Mouse (Mus musculus) heart, postnatal 0 days (tissue): ENCODE results near the gene Gm45140. TPM values are rescaled to one million over a fixed set of nuclear protein-coding genes. Genes with fewer than 3 reads are reported as not detected.

Source experiments
- ATAC-seq: fragments of 200-750 bp; cut with Nextera tagmentation; 2 replicates; pipeline ENCODE4 v1.8.0; 2017; ENCODE audit warnings: low read depth, moderate number of reproducible peaks, moderate library complexity; ENCODE audit not compliant: insufficient read depth
- DNase-seq: peaks from one replicate; pipeline ENCODE4 v3.0.0-alpha.2; 2016; ENCODE audit warnings: low spot score
- H3K27ac ChIP-seq: fragments of 300-500 bp; sonication (generic); 2 replicates; pipeline ENCODE4 v1.5.1; 2014; ENCODE audit warnings: low read depth, mild to moderate bottlenecking
- H3K27me3 ChIP-seq: fragments of 300-500 bp; sonication (generic); 2 replicates; pipeline ENCODE4 v1.6.1; 2014; ENCODE audit warnings: low read length, mixed read lengths; ENCODE audit not compliant: control insufficient read depth, insufficient read depth
- H3K36me3 ChIP-seq: fragments of 300-500 bp; sonication (generic); replicated peaks from 2 replicates; pipeline ENCODE4 v1.6.1; 2014; ENCODE audit warnings: low read length, mixed read lengths; ENCODE audit not compliant: control insufficient read depth, insufficient read depth
- H3K4me1 ChIP-seq: fragments of 300-500 bp; sonication (generic); 2 replicates; pipeline ENCODE4 v1.6.1; 2014; ENCODE audit warnings: antibody characterized with exemption; ENCODE audit not compliant: control insufficient read depth, insufficient read depth
- H3K4me2 ChIP-seq: fragments of 300-500 bp; sonication (generic); 2 replicates; pipeline ENCODE4 v1.6.1; 2014; ENCODE audit warnings: low read depth, mild to moderate bottlenecking, low read length, moderate library complexity
- H3K4me3 ChIP-seq: fragments of 300-500 bp; sonication (generic); 2 replicates; pipeline ENCODE4 v1.5.1; 2014; ENCODE audit warnings: low read depth, low read length
- H3K9ac ChIP-seq: fragments of 300-500 bp; sonication (generic); replicated peaks from 2 replicates; pipeline ENCODE4 v1.6.1; 2014; ENCODE audit warnings: low read depth, low read length, mixed read lengths
- H3K9me3 ChIP-seq: fragments of 300-500 bp; sonication (generic); replicated peaks from 2 replicates; pipeline ENCODE4 v1.6.1; 2016; ENCODE audit warnings: low read length; ENCODE audit not compliant: control insufficient read depth
- CTCF ChIP-seq: IDR thresholded peaks from 2 replicates; pipeline ENCODE4 v1.5.1; 2016; ENCODE audit warnings: antibody characterized with exemption, control low read depth, low read depth
- EP300 ChIP-seq: IDR thresholded peaks from 2 replicates; pipeline ENCODE4 v1.6.1; 2016; ENCODE audit warnings: antibody characterized with exemption, low read depth
- WGBS: fragments of 180-500 bp; shearing (Covaris S2); extraction: QIAGEN DNeasy Blood & Tissue Kit; methylation state at CpG from one replicate; pipeline ENCODE4 v1.1.7; 2014; 5-methylcytosine and 5-hydroxymethylcytosine counted together
- polyA plus RNA-seq: library from polyadenylated mRNA; unstranded; fragments of >200 nt; fragmentation: Nextera tagmentation; extraction: Ambion mirVana; gene quantifications from 2 replicates; pipeline ENCODE4 v1.2.1, GENCODE M21; 2015
- total RNA-seq: library from RNA; depleted of rRNA; stranded (reverse); fragments of >200 nt; gene quantifications from 2 replicates; pipeline ENCODE4 v1.2.3, GENCODE M21; 2014; ENCODE audit warnings: low replicate concordance

Gm45140 gene
- total and polyA plus RNA-seq, 2 experiments from 2014 or later: 1.1 TPM; not detected in 1

DNA sequence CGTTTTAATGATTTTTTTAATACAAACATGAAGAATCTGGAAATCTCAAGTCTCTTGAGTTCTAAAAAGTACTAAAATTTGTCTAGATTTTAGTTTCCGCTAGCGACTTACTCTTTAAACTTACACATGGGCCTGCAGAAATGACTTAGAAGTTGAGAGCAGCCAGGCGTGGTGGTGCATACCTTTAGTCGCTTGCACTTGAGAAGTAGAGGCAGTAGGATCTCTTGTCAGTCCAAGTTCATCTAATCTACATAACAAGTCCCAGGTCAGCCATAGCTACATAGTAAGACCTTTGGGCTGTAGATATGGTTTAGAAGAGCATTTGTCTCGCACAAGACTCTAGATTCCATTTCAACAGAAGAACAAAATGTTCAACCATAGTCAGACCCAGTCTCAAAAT lies 16.3 kb upstream of the Gm45140 start:
- 73% methylated on average over 6 of the region's 6 CpGs for WGBS
- no peak for DNase-seq
- H3K27ac ChIP-seq: no peak overlapping the region
- TF ChIP-seq CTCF (no peak), EP300 (no peak)
- H3K4me1 ChIP-seq: peaks cover 26% of the 10 kb centered on the region
- no peaks in the 10 kb centered on the region for H3K9me3 ChIP-seq
- H3K9ac ChIP-seq: no peak overlapping the region
- peaks cover 3% of the 10 kb centered on the region; the same call in 1 of the 2 replicates for H3K36me3 ChIP-seq
- no peak overlapping the region for H3K4me3 ChIP-seq
- no peaks in the 10 kb centered on the region for H3K27me3 ChIP-seq
- no peak for ATAC-seq
- H3K4me2 ChIP-seq: no peak overlapping the region

DNA sequence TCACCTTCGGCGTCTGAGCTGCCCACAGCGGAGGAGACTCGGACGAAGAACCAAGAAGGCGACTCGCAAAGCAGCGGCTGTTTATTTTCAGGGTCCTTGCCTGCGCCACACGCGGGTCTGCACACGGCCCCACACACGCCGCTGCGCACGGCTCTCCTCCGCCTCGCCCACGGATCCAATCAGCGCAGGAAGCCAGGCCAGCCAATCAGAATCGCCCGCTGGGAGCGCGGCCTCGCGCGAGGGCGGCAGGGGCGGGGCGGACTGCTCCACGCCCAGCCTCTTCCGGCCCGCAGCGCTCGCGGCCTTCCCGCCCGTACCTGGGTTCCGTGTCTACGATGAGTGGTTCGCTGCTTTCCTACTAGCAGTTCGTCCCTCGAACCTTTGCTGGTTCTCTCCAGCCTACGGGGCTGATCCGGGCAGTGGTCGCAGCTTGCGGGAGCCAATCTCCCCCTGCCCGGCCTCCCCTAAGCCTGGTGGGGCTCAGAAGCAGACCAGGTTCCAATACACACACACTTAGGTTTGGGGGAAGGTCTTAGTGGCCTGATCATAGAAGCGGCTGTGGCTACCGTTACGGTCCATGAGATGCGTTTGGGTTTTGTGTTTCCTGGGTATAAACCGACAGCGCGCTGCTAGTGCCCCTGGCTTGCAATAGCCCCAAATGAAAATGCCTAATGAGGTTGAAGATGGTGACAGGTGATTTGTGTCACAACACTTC lies 15.5 kb upstream of the Gm45140 start, which contains the start of gene Cnbp:
TSS of gene Cnbp (minus strand) at position 207 of the 715 bp plus-strand sequence.
- Histone ChIP-seq H3K36me3 (peaks cover 3% of the 10 kb centered on the region; the same call in 1 of the 2 replicates), H3K27me3 (no peaks in the 10 kb centered on the region), H3K4me3 (peak within 1 kb of the TSS; percentile 93), H3K4me1 (peaks cover 29% of the 10 kb centered on the region), H3K27ac (peak within 1 kb of the TSS; percentile 95), H3K9me3 (no peaks in the 10 kb centered on the region), H3K4me2 (peak within 1 kb of the TSS; percentile 82), H3K9ac (peak within 1 kb of the TSS; percentile 99)
- DNase-seq (peak; percentile 94), ATAC-seq (peak; percentile 99)
- TF ChIP-seq EP300 (no peak), CTCF (no peak)
- WGBS: under 1% methylated on average over 49 of the region's 55 CpGs

DNA sequence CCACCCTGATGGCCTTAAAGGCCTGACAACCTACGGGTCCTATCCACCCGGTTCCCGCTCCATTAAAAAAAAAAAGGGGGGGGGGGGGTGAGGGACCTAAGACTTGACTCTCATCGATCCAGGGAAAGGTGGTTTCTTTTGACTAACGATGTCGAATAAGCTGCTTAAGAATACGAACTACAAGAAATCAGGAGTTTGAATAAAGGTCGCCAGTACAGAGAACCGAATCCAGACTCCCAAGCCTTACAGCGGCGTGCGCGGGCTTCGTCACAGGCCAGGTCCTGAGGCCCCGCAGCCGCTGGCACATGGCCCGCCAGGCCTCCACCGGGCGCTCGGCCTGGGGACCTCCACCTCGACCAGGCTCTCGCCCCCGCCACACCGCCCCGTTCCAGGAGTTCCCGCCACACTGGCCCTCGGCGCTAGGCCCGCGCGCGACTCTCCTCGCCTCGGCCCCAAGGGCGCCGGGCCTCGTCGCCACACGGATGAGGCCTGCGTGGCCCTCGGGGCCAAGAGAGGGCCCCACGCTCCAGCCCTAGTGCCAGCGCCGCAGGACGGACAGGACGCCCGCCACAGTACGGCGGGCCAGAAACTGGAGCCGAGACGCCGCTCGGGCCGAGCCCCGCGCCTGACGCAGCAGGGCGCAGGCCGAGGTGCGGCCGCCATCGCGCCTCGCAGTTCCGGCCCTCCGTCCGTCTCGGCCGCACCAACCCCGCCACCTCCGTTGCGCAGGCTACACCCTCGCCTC lies 14.7 kb upstream of the Gm45140 start:
- TF ChIP-seq EP300 (no peak), CTCF (no peak)
- WGBS: under 1% methylated on average over 65 of the region's 73 CpGs
- H3K27ac ChIP-seq: peak overlapping the region; percentile 95

GRCm38 (mm10) chr6:87849780-87850154 lies 14.2 kb upstream of the Gm45140 start:
- H3K9ac ChIP-seq: peak overlapping the region; percentile 99
- H3K4me1 ChIP-seq: peaks cover 29% of the 10 kb centered on the region
- under 1% methylated on average over 8 of the region's 8 CpGs for WGBS
- ATAC-seq (no peak), DNase-seq (no peak)
- H3K27me3 ChIP-seq: no peaks in the 10 kb centered on the region
- H3K27ac ChIP-seq: peak overlapping the region; percentile 95
- H3K36me3 ChIP-seq: peaks cover 14% of the 10 kb centered on the region
- H3K4me3 ChIP-seq: peak overlapping the region; percentile 93
- no peaks in the 10 kb centered on the region for H3K9me3 ChIP-seq
- peak overlapping the region; percentile 82 for H3K4me2 ChIP-seq
- TF ChIP-seq EP300: no peak

More for the DNA sequence above, 14.7 kb upstream of the Gm45140 start:
- Histone ChIP-seq H3K36me3 (peaks cover 8% of the 10 kb centered on the region), H3K4me2 (peak overlapping the region; percentile 82), H3K9me3 (no peaks in the 10 kb centered on the region), H3K9ac (peak overlapping the region; percentile 99), H3K4me1 (peaks cover 29% of the 10 kb centered on the region), H3K27me3 (no peaks in the 10 kb centered on the region), H3K4me3 (peak overlapping the region; percentile 93)
- ATAC-seq: peak; percentile 50
- peak; percentile 32 for DNase-seq

- Histone ChIP-seq H3K4me3 (no peak overlapping the region), H3K27ac (no peak overlapping the region), H3K9ac (no peak overlapping the region; the same call in 1 of the 2 replicates), H3K4me2 (no peak overlapping the region), H3K9me3 (no peaks in the 10 kb centered on the region), H3K36me3 (peaks cover 40% of the 10 kb centered on the region), H3K4me1 (peaks cover 29% of the 10 kb centered on the region), H3K27me3 (no peaks in the 10 kb centered on the region)
- ATAC-seq: no peak
- no peak for DNase-seq
- TF ChIP-seq EP300: no peak
- TF ChIP-seq CTCF: no peak
- 44% methylated on average over 1 of the region's 1 CpGs for WGBS
Observed at GRCm38 (mm10) chr6:87846813-87847212, 11.2 kb upstream of the Gm45140 start.
